ENCODE assay signal across 11 mouse cellular contexts in genomic region chr5:118513005-118513404, GRCm38 (mm10). TPM values are rescaled to one million over a fixed set of nuclear protein-coding genes. Genes with fewer than 3 reads are reported as not detected.
DNase-seq lines count a peak whose midpoint lies in the region; ATAC-seq and TF ChIP-seq lines count a peak whose summit lies in the region.
"Had no signal": no experiment of that assay in that cellular context is flagged by ENCODE, and none has a peak within 500 bp of the region (broad histone marks: within the 10 kb centered on the region; RNA-seq: fewer than 3 reads in every experiment).

No protein-coding gene starts in this region.

- H3K27ac ChIP-seq in forebrain, postnatal 0 days (ENCODE audit: low read depth, low read length): no peak overlapping the region
- H3K27ac ChIP-seq in forebrain, embryonic 15.5 days (replicated peaks): no peak overlapping the region
- H3K27ac ChIP-seq in intestine, embryonic 16.5 days (ENCODE audit: low read length): no peak overlapping the region
- no peak overlapping the region for H3K27ac ChIP-seq in intestine, postnatal 0 days (ENCODE audit: low read depth, low read length)
- no peak overlapping the region for H3K27ac ChIP-seq in testis, adult 2 months (ENCODE audit: control insufficient read depth, insufficient read depth, low read depth, low read length)
- peak overlapping the region; percentile 79; the same call in 1 of the 2 replicates for H3K27ac ChIP-seq in stomach, postnatal 0 days (replicated peaks)
- H3K27ac ChIP-seq: neural tube, embryonic 15.5 days had no signal

- no peaks in the 10 kb centered on the region for H3K36me3 ChIP-seq in forebrain, postnatal 0 days (ENCODE audit: insufficient read depth)
- no peaks in the 10 kb centered on the region for H3K36me3 ChIP-seq in forebrain, embryonic 15.5 days
- no peaks in the 10 kb centered on the region for H3K36me3 ChIP-seq in intestine, embryonic 16.5 days (ENCODE audit: control insufficient read depth, insufficient read depth, low read length)
- no peaks in the 10 kb centered on the region for H3K36me3 ChIP-seq in intestine, postnatal 0 days (ENCODE audit: control insufficient read depth, insufficient read depth)
- no peaks in the 10 kb centered on the region for H3K36me3 ChIP-seq in testis, adult 2 months (ENCODE audit: control insufficient read depth, insufficient read depth, low read length)
- H3K36me3 ChIP-seq in stomach, postnatal 0 days (ENCODE audit: control insufficient read depth, insufficient read depth, low read length): no peaks in the 10 kb centered on the region
- H3K36me3 ChIP-seq: neural tube, embryonic 15.5 days had no signal

- DNase-seq in forebrain, postnatal 0 days: no peak
- no peak for DNase-seq in testis, postnatal 14 days (ENCODE audit: low spot score)
- no peak for DNase-seq in stomach, postnatal 0 days (ENCODE audit: low spot score)
- DNase-seq in embryo, embryonic 11 days: no peak
- DNase-seq: lung, postnatal 36 days had no signal

- no peak overlapping the region for H3K4me2 ChIP-seq in forebrain, postnatal 0 days (ENCODE audit: low read depth)
- no peak overlapping the region for H3K4me2 ChIP-seq in forebrain, embryonic 15.5 days (replicated peaks)
- H3K4me2 ChIP-seq in intestine, embryonic 16.5 days (ENCODE audit: low read depth, low read length): no peak overlapping the region
- no peak overlapping the region for H3K4me2 ChIP-seq in intestine, postnatal 0 days (replicated peaks; ENCODE audit: low read depth)
- H3K4me2 ChIP-seq in stomach, postnatal 0 days (replicated peaks; ENCODE audit: low read depth): no peak overlapping the region

- peaks cover 20% of the 10 kb centered on the region for H3K4me1 ChIP-seq in forebrain, postnatal 0 days (ENCODE audit: insufficient read depth)
- peaks cover 40% of the 10 kb centered on the region for H3K4me1 ChIP-seq in forebrain, embryonic 15.5 days
- H3K4me1 ChIP-seq in intestine, embryonic 16.5 days (ENCODE audit: control insufficient read depth, insufficient read depth, low read length): peaks cover 23% of the 10 kb centered on the region
- no peaks in the 10 kb centered on the region for H3K4me1 ChIP-seq in intestine, postnatal 0 days (replicated peaks; ENCODE audit: control insufficient read depth, insufficient read depth, low read length)
- H3K4me1 ChIP-seq in testis, adult 2 months (ENCODE audit: control insufficient read depth, insufficient read depth, low read length): peaks cover 19% of the 10 kb centered on the region
- peaks cover 7% of the 10 kb centered on the region for H3K4me1 ChIP-seq in stomach, postnatal 0 days (replicated peaks; ENCODE audit: control insufficient read depth, insufficient read depth)

- WGBS in forebrain, postnatal 0 days: 63% methylated on average over 1 of the region's 1 CpGs
- WGBS in forebrain, embryonic 15.5 days: 52% methylated on average over 1 of the region's 1 CpGs
- 55% methylated on average over 1 of the region's 1 CpGs for WGBS in intestine, embryonic 16.5 days
- 57% methylated on average over 1 of the region's 1 CpGs for WGBS in intestine, postnatal 0 days
- 47% methylated on average over 1 of the region's 1 CpGs for WGBS in stomach, postnatal 0 days

- no peak for TF ChIP-seq CTCF in forebrain, postnatal 0 days (IDR thresholded peaks at IDR 0.05; ENCODE audit: low read depth)
- no peak for TF ChIP-seq CTCF in intestine, postnatal 0 days (IDR thresholded peaks at IDR 0.05; ENCODE audit: low read depth)
- TF ChIP-seq CTCF in testis, adult 2 months (IDR thresholded peaks at IDR 0.05; ENCODE audit: control insufficient read depth, insufficient read depth, insufficient replicate concordance, low read depth, low read length): no peak
- TF ChIP-seq CTCF in stomach, postnatal 0 days (IDR thresholded peaks at IDR 0.05; ENCODE audit: low read depth): no peak

- TF ChIP-seq EP300 in stomach, postnatal 0 days (optimal IDR thresholded peaks at IDR 0.05): no peak

- no peak overlapping the region for H3K9ac ChIP-seq in forebrain, postnatal 0 days
- no peak overlapping the region for H3K9ac ChIP-seq in forebrain, embryonic 15.5 days (replicated peaks)
- H3K9ac ChIP-seq in intestine, embryonic 16.5 days (ENCODE audit: low read depth, low read length): 0 out of 2 replicates have a peak overlapping the region, but pooled peaks have one; percentile 12
- H3K9ac ChIP-seq in intestine, postnatal 0 days (ENCODE audit: low read depth, low read length): no peak overlapping the region
- no peak overlapping the region for H3K9ac ChIP-seq in stomach, postnatal 0 days (ENCODE audit: low read length)

- peak; percentile 11; the same call in 1 of the 2 replicates for ATAC-seq in forebrain, postnatal 0 days
- ATAC-seq in forebrain, embryonic 15.5 days (replicated peaks): no peak
- ATAC-seq in intestine, embryonic 16.5 days: no peak
- ATAC-seq in intestine, postnatal 0 days: no peak
- no peak for ATAC-seq in stomach, postnatal 0 days (ENCODE audit: low FRiP score, low TSS enrichment)
- ATAC-seq: midbrain, embryonic 16.5 days had no signal

- no peaks in the 10 kb centered on the region for H3K27me3 ChIP-seq in forebrain, postnatal 0 days (ENCODE audit: insufficient read depth, low read length)
- H3K27me3 ChIP-seq in forebrain, embryonic 15.5 days: no peaks in the 10 kb centered on the region
- no peaks in the 10 kb centered on the region for H3K27me3 ChIP-seq in intestine, embryonic 16.5 days (replicated peaks; ENCODE audit: control insufficient read depth, insufficient read depth, low read length)
- 0 out of 2 replicates have a peak, but pooled peaks cover 8% of the 10 kb centered on the region for H3K27me3 ChIP-seq in intestine, postnatal 0 days (replicated peaks; ENCODE audit: control insufficient read depth, insufficient read depth, low read length)
- H3K27me3 ChIP-seq in testis, adult 2 months (ENCODE audit: control insufficient read depth, insufficient read depth, low read length): no peaks in the 10 kb centered on the region
- no peaks in the 10 kb centered on the region for H3K27me3 ChIP-seq in stomach, postnatal 0 days (ENCODE audit: control insufficient read depth, insufficient read depth, low read length)

- H3K9me3 ChIP-seq in forebrain, postnatal 0 days (ENCODE audit: low read length): no peaks in the 10 kb centered on the region
- H3K9me3 ChIP-seq in forebrain, embryonic 15.5 days: no peaks in the 10 kb centered on the region
- no peaks in the 10 kb centered on the region for H3K9me3 ChIP-seq in intestine, embryonic 16.5 days (ENCODE audit: control insufficient read depth, low read length)
- H3K9me3 ChIP-seq in intestine, postnatal 0 days (ENCODE audit: control insufficient read depth): no peaks in the 10 kb centered on the region
- H3K9me3 ChIP-seq in stomach, postnatal 0 days (ENCODE audit: control insufficient read depth, low read length): no peaks in the 10 kb centered on the region
- H3K9me3 ChIP-seq: neural tube, embryonic 15.5 days had no signal

- no peak for TF ChIP-seq POLR2A in testis, adult 2 months (IDR thresholded peaks at IDR 0.05; ENCODE audit: control insufficient read depth, low read depth, low read length)

- H3K4me3 ChIP-seq in forebrain, postnatal 0 days (ENCODE audit: low read depth, low read length): no peak overlapping the region
- H3K4me3 ChIP-seq in forebrain, embryonic 15.5 days: no peak overlapping the region
- no peak overlapping the region for H3K4me3 ChIP-seq in intestine, embryonic 16.5 days (ENCODE audit: low read length)
- no peak overlapping the region for H3K4me3 ChIP-seq in intestine, postnatal 0 days (ENCODE audit: low read depth, low read length)
- H3K4me3 ChIP-seq in testis, adult 2 months (ENCODE audit: control insufficient read depth, low read depth, low read length): peak overlapping the region; percentile 7; the same call in 1 of the 2 replicates
- no peak overlapping the region for H3K4me3 ChIP-seq in stomach, postnatal 0 days (ENCODE audit: low read depth, low read length)

RNA-seq across cellular contexts. Expression of gene Med13l, which starts 47.5 kb away (rescaled TPM):
- total RNA-seq in forebrain, postnatal 0 days (2014; rRNA removed): 27.9 and 31.0 TPM in 2 replicates
- polyA plus RNA-seq in forebrain, postnatal 0 days (2015; fragmentation: Nextera tagmentation; extraction: Ambion mirVana): 9.1 and 12.5 TPM in 2 replicates
- 23.7 and 23.9 TPM in 2 replicates for polyA plus RNA-seq in forebrain, embryonic 15.5 days (2015; fragmentation: Nextera tagmentation; extraction: Ambion mirVana)
- polyA plus RNA-seq in intestine, embryonic 16.5 days (2015; fragmentation: Nextera tagmentation; extraction: Ambion mirVana): 6.4 and 6.6 TPM in 2 replicates
- 5.1 and 5.8 TPM in 2 replicates for polyA plus RNA-seq in intestine, postnatal 0 days (2015; fragmentation: Nextera tagmentation; extraction: Ambion mirVana)
- 7.3 and 7.4 TPM in 2 replicates for polyA plus RNA-seq in testis, adult 2 months (2012; rRNA removed)
- 5.1 and 5.4 TPM in 2 replicates for polyA plus RNA-seq in stomach, postnatal 0 days (2015; fragmentation: Nextera tagmentation; extraction: Ambion mirVana)
